Mouse (Mus musculus) gastrocnemius, postnatal 4 days (tissue): ENCODE results near the gene Mpg. TPM values are rescaled to one million over a fixed set of nuclear protein-coding genes. Genes with fewer than 3 reads are reported as not detected.

Experiments
- DNase-seq, 2 experiments: peaks; one replicate each; pipeline ENCODE4 v3.0.0; 2021 to 2022; ENCODE audit warnings: low spot score in 2 of 2, mixed read lengths in 2 of 2
- total RNA-seq, 2 experiments: library from RNA; stranded (reverse); gene quantifications; 2 replicates each; pipeline ENCODE4 v1.2.3; 2021

Gene Mpg
- total RNA-seq, 2 experiments from 2014 or later, result 17.6 to 18.2 TPM

- no peak for DNase-seq
These were observed 26.8 kb downstream of the Mpg start for GRCm38 (mm10) chr11:32253121-32253520.

- DNase-seq, result no peak
These were observed 29.8 kb downstream of the Mpg start for GRCm38 (mm10) chr11:32256146-32256545.

- no peak for DNase-seq
These were observed 30.3 kb downstream of the Mpg start for GRCm38 (mm10) chr11:32256566-32256965.

GRCm38 (mm10) chr11:32262674-32263415 lies 36.5 kb downstream of the Mpg start:
- DNase-seq, result no peak

- DNase-seq, result no peak
These were observed 38.9 kb downstream of the Mpg start for GRCm38 (mm10) chr11:32265117-32265738.

- no peak for DNase-seq
These were observed 39.9 kb downstream of the Mpg start for GRCm38 (mm10) chr11:32266194-32266593.

- no peak for DNase-seq
These were observed 40.5 kb downstream of the Mpg start for GRCm38 (mm10) chr11:32266776-32267175.

- peak; percentile 97 for DNase-seq
These were observed 41.0 kb downstream of the Mpg start, which contains the start of gene Nprl3 for GRCm38 (mm10) chr11:32267188-32267884. Nprl3 (minus strand) TSS chr11:32267707.

GRCm38 (mm10) chr11:32267964-32268363 lies 41.7 kb downstream of the Mpg start:
- DNase-seq, result no peak

GRCm38 (mm10) chr11:32268952-32269351 lies 42.6 kb downstream of the Mpg start:
- no peak for DNase-seq

- DNase-seq, result no peak
These were observed 44.9 kb downstream of the Mpg start for GRCm38 (mm10) chr11:32271178-32271577.

GRCm38 (mm10) chr11:32276347-32276746 lies 50.0 kb downstream of the Mpg start, which contains the start of gene Hba-x:
Hba-x (plus strand) TSS chr11:32276400.
- no peak for DNase-seq

GRCm38 (mm10) chr11:32277736-32278457 lies 51.6 kb downstream of the Mpg start:
- DNase-seq, result no peak

- DNase-seq, result no peak
These were observed 52.2 kb downstream of the Mpg start for GRCm38 (mm10) chr11:32278458-32278957.

- no peak for DNase-seq
These were observed 54.3 kb downstream of the Mpg start for GRCm38 (mm10) chr11:32280646-32281045.

GRCm38 (mm10) chr11:32281416-32282144 lies 55.3 kb downstream of the Mpg start:
- DNase-seq, result no peak
